Mouse (Mus musculus) forebrain, embryonic 12.5 days (tissue): Measurements from ENCODE around the gene Vegfb. TPM values are rescaled to one million over a fixed set of nuclear protein-coding genes. Genes with fewer than 3 reads are reported as not detected.

Experiments used
- ATAC-seq: fragments of 200-750 bp; cut with Nextera tagmentation; 2 replicates; pipeline ENCODE4 v1.8.0; 2017; ENCODE audit warnings: moderate TSS enrichment; ENCODE audit not compliant: low FRiP score
- H3K27ac ChIP-seq: fragments of 300-500 bp; sonication (generic); 2 replicates; pipeline ENCODE4 v1.5.1; 2016; ENCODE audit warnings: mild to moderate bottlenecking
- H3K27me3 ChIP-seq: fragments of 300-500 bp; sonication (generic); 2 replicates; pipeline ENCODE4 v1.6.1; 2016; ENCODE audit warnings: mild to moderate bottlenecking
- H3K36me3 ChIP-seq: fragments of 300-500 bp; sonication (generic); replicated peaks from 2 replicates; pipeline ENCODE4 v1.6.1; 2016; ENCODE audit warnings: mild to moderate bottlenecking
- H3K4me1 ChIP-seq: fragments of 300-500 bp; sonication (generic); 2 replicates; pipeline ENCODE4 v1.6.1; 2016
- H3K4me2 ChIP-seq: fragments of 300-500 bp; sonication (generic); 2 replicates; pipeline ENCODE4 v1.6.1; 2016; ENCODE audit warnings: mild to moderate bottlenecking, moderate library complexity
- H3K4me3 ChIP-seq: fragments of 300-500 bp; sonication (generic); replicated peaks from 2 replicates; pipeline ENCODE4 v1.5.1; 2016; ENCODE audit warnings: mild to moderate bottlenecking
- H3K9ac ChIP-seq: fragments of 300-500 bp; sonication (generic); 2 replicates; pipeline ENCODE4 v1.6.1; 2016; ENCODE audit warnings: mild to moderate bottlenecking
- H3K9me3 ChIP-seq: fragments of 300-500 bp; sonication (generic); 2 replicates; pipeline ENCODE4 v1.6.1; 2016
- WGBS: fragments of 180-500 bp; shearing (Covaris S2); methylation state at CpG from one replicate; pipeline ENCODE4 v1.1.7; 2016; 5-methylcytosine and 5-hydroxymethylcytosine counted together
- polyA plus RNA-seq: library from polyadenylated mRNA; unstranded; fragments of >200 nt; fragmentation: Nextera tagmentation; extraction: Ambion mirVana; gene quantifications from 2 replicates; pipeline ENCODE4 v1.2.1, GENCODE M21; 2016

Vegfb gene
- polyA plus RNA-seq, 1 experiment from 2014 or later: 42.1 TPM

- Histone ChIP-seq H3K9ac (no peak overlapping the region), H3K9me3 (no peaks in the 10 kb centered on the region), H3K4me3 (no peak overlapping the region), H3K4me2 (peak overlapping the region; percentile 55; the same call in 1 of the 2 replicates), H3K27me3 (peaks cover 81% of the 10 kb centered on the region), H3K27ac (no peak overlapping the region), H3K4me1 (peaks cover 11% of the 10 kb centered on the region), H3K36me3 (no peaks in the 10 kb centered on the region)
- WGBS: 15% methylated on average over 4 of the region's 4 CpGs
- no peak for ATAC-seq
Observed at GRCm38 (mm10) chr19:6933102-6933435, 54.4 kb downstream of the Vegfb start.

Other genes with a start within 250 kb of the Vegfb start
- 6.2 and 8.2 TPM in 2 replicates for gene Rps6ka4, start 147.0 kb downstream of the Vegfb start, polyA plus RNA-seq
- 0.43 and 1.1 TPM in 2 replicates for gene Ccdc88b, start 129.4 kb downstream of the Vegfb start, polyA plus RNA-seq
- 137 and 138 TPM in 2 replicates for gene Trmt112, start 78.0 kb downstream of the Vegfb start, polyA plus RNA-seq
- gene Prdx5, start 77.5 kb downstream of the Vegfb start, polyA plus RNA-seq: 148 and 160 TPM in 2 replicates
- 11.4 and 13.0 TPM in 2 replicates for gene Esrra, start 65.8 kb downstream of the Vegfb start, polyA plus RNA-seq
- 0.27 TPM in 1 of 2 replicates, not detected in the other for gene Catsperz, start 62.3 kb downstream of the Vegfb start, polyA plus RNA-seq
- 0.21 TPM in 1 of 2 replicates, not detected in the other for gene Kcnk4, start 53.1 kb downstream of the Vegfb start, polyA plus RNA-seq
- 62.4 and 65.3 TPM in 2 replicates for gene Bad, start 45.8 kb downstream of the Vegfb start, polyA plus RNA-seq
- gene Gpr137, start 45.2 kb downstream of the Vegfb start, polyA plus RNA-seq: 30.9 and 33.1 TPM in 2 replicates
- gene Ppp1r14b, start 12.7 kb downstream of the Vegfb start, polyA plus RNA-seq: 237 and 333 TPM in 2 replicates
- gene Plcb3, start 11.2 kb downstream of the Vegfb start, polyA plus RNA-seq: 22.4 and 24.3 TPM in 2 replicates
- gene Fkbp2, start 7.2 kb downstream of the Vegfb start, polyA plus RNA-seq: 76.9 and 79.8 TPM in 2 replicates
- 15.0 and 18.8 TPM in 2 replicates for gene Dnajc4, start 4.9 kb upstream of the Vegfb start, polyA plus RNA-seq
- 13.6 and 16.2 TPM in 2 replicates for gene Nudt22, start 8.5 kb upstream of the Vegfb start, polyA plus RNA-seq
- gene Trpt1, start 8.5 kb upstream of the Vegfb start, polyA plus RNA-seq: 11.9 and 13.8 TPM in 2 replicates
- 4.7 and 5.1 TPM in 2 replicates for gene Fermt3, start 31.8 kb upstream of the Vegfb start, polyA plus RNA-seq
- gene Stip1, start 52.3 kb upstream of the Vegfb start, polyA plus RNA-seq: 324 and 357 TPM in 2 replicates
- 4.4 and 5.3 TPM in 2 replicates for gene Macrod1, start 69.2 kb upstream of the Vegfb start, polyA plus RNA-seq
- gene Flrt1, start 118.1 kb upstream of the Vegfb start, polyA plus RNA-seq: 7.3 and 8.0 TPM in 2 replicates
- 220 and 238 TPM in 2 replicates for gene Otub1, start 218.7 kb upstream of the Vegfb start, polyA plus RNA-seq
- 781 and 789 TPM in 2 replicates for gene Cox8a, start 230.0 kb upstream of the Vegfb start, polyA plus RNA-seq